Mouse (Mus musculus): ENCODE measurements around the gene Bola1.

DNA sequence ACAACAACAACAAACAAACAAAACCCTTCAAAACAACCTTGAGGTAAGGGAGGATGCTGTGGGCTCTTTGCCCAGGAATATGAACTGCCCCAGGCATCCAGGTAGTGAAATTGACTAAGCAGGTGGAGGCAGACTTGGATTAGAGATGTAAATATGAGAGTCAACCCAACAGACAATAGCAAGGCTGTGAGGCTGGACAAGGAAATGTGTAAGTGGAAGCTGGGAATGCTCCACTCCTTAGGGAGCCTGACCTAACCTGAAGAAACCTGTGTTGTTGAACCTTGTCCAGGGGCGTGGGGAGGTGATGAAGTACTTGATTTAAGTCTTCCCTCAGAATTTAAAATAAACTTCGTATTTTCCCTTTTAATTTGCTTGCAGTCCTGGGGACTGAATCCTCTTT, 40.6 kb downstream of the Bola1 start:
- TF ChIP-seq CTCF (conservative IDR thresholded peaks at IDR 0.05; ENCODE audit: insufficient read depth, insufficient read length, low read depth, low read length) (no peak), POLR2A (IDR thresholded peaks at IDR 0.05; ENCODE audit: low read depth, low read length) (no peak)
